Mouse (Mus musculus): ENCODE measurements around the gene Ccdc30.

GRCm38 (mm10) chr4:119291921-119292320, 123.4 kb downstream of the Ccdc30 start:
- TF ChIP-seq CTCF (IDR thresholded peaks at IDR 0.05; ENCODE audit: borderline replicate concordance, insufficient read depth, low read depth, low read length) (no peak), POLR2A (IDR thresholded peaks at IDR 0.05; ENCODE audit: borderline replicate concordance, insufficient read depth, low read length) (no peak)
